Mouse (Mus musculus): ENCODE results near the gene C2cd2. TPM values are rescaled to one million over a fixed set of nuclear protein-coding genes. Genes with fewer than 3 reads are reported as not detected.

The C2cd2 gene
- polyA plus RNA-seq, 1 experiment: 7.9 TPM

DNA sequence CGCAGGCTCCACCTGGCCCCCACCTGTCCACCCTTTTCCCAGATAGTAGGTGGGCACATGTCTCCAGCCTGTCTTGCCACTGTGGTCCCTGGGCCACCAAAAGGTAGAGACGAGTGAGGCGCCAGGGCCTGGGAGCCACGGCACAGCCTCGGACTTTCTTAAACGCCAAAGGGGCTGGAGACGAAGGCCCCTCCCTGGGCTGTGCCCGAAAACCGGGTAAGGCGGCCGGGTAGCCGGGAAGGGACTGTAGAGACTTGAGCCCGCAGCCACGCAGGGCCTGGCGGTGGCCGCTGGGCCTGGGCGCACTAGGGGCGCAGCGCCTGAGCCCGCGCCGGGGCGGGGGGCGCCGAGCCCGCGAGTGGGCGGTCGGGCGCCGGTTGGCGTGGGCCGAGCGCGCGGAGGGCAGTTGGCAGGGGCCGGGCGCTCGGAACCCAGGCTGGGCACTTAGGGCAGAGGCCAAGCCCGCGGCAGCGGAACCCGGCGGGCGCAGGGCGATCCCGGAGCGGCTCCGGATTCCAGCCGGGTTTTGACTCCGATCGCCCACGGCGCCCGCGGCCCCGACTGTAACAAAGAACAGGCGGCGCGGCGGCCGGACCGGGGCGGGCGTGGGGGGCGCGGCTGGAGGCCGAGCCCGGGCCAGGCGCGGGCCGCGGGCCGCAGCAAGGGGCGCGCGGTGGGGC, 111.2 kb downstream of the C2cd2 start:
- Histone ChIP-seq H3K36me3 (ENCODE audit: control insufficient read depth, insufficient read depth, low read length) (no peaks in the 10 kb centered on the region), H3K4me3 (ENCODE audit: low read depth, low read length) (peak overlapping the region; percentile 97), H3K4me1 (ENCODE audit: control insufficient read depth, insufficient read depth, insufficient read length, low read length) (peaks cover 3% of the 10 kb centered on the region; the same call in 1 of the 2 replicates), H3K27ac (ENCODE audit: insufficient read depth, low read depth, low read length) (peak overlapping the region; percentile 94), H3K27me3 (ENCODE audit: control insufficient read depth, insufficient read depth, low read length) (no peaks in the 10 kb centered on the region)
- WGBS: under 1% methylated on average over 77 of the region's 77 CpGs
- TF ChIP-seq CTCF (IDR thresholded peaks at IDR 0.05; ENCODE audit: extremely low read depth, insufficient read length, insufficient replicate concordance, low read depth, low read length): no peak
- no peak; the same call in 1 of the 2 replicates for TF ChIP-seq POLR2A (IDR thresholded peaks at IDR 0.05; ENCODE audit: low read depth, low read length)

DNA sequence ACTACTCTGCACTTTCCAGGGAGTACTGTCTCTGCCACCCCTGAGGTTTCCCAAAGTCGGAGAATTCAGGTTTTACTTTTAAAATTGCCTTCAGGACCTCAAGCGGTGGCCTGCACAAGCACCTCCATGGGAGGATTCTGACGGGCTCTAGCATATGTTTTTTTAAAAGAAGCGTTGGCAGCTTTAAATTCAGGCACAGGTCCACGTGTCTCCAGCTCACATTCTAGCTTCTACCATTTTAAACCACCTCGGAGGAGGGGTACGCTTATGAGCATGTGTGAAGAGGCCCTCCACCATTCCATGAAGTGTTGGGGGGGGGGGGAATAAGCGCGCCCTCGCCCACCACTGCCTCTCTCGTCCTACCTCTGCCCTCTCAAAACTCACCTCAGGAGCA, 111.7 kb downstream of the C2cd2 start:
- TF ChIP-seq POLR2A (IDR thresholded peaks at IDR 0.05; ENCODE audit: low read depth, low read length) (no peak), CTCF (IDR thresholded peaks at IDR 0.05; ENCODE audit: extremely low read depth, insufficient read length, insufficient replicate concordance, low read depth, low read length) (no peak)
- WGBS: under 1% methylated on average over 11 of the region's 11 CpGs
- peak overlapping the region; percentile 97 for H3K4me3 ChIP-seq (ENCODE audit: low read depth, low read length)
- H3K4me1 ChIP-seq (ENCODE audit: control insufficient read depth, insufficient read depth, insufficient read length, low read length): peaks cover 8% of the 10 kb centered on the region; the same call in 1 of the 2 replicates
- H3K36me3 ChIP-seq (ENCODE audit: control insufficient read depth, insufficient read depth, low read length): no peaks in the 10 kb centered on the region
- H3K27me3 ChIP-seq (ENCODE audit: control insufficient read depth, insufficient read depth, low read length): no peaks in the 10 kb centered on the region
- peak overlapping the region; percentile 94 for H3K27ac ChIP-seq (ENCODE audit: insufficient read depth, low read depth, low read length)

DNA sequence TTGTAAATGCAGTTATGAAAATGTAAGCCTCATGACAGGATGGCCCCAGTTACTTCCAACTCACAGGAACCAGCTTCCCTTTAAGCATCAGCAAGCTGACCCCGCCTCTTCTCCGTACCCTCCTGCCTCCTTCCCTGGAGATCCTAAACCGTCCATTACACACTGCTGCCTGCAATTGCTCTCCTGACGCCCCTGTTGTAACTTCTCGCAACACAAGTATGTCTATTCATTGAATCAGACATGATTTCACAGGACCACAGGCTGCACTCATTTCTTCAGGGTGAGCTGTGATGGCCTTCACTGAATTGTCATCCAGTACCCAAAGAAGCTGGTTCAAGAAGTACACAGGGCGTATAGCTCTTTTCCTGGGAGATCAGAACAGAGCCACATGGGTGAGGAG, 113.6 kb downstream of the C2cd2 start:
- no peak overlapping the region for H3K4me3 ChIP-seq (ENCODE audit: low read depth, low read length)
- no peaks in the 10 kb centered on the region for H3K36me3 ChIP-seq (ENCODE audit: control insufficient read depth, insufficient read depth, low read length)
- H3K4me1 ChIP-seq (ENCODE audit: control insufficient read depth, insufficient read depth, insufficient read length, low read length): peaks cover 17% of the 10 kb centered on the region
- 89% methylated on average over 6 of the region's 6 CpGs for WGBS
- no peaks in the 10 kb centered on the region for H3K27me3 ChIP-seq (ENCODE audit: control insufficient read depth, insufficient read depth, low read length)
- TF ChIP-seq CTCF (IDR thresholded peaks at IDR 0.05; ENCODE audit: extremely low read depth, insufficient read length, insufficient replicate concordance, low read depth, low read length) (no peak), POLR2A (IDR thresholded peaks at IDR 0.05; ENCODE audit: low read depth, low read length) (no peak)
- no peak overlapping the region for H3K27ac ChIP-seq (ENCODE audit: insufficient read depth, low read depth, low read length)

DNA sequence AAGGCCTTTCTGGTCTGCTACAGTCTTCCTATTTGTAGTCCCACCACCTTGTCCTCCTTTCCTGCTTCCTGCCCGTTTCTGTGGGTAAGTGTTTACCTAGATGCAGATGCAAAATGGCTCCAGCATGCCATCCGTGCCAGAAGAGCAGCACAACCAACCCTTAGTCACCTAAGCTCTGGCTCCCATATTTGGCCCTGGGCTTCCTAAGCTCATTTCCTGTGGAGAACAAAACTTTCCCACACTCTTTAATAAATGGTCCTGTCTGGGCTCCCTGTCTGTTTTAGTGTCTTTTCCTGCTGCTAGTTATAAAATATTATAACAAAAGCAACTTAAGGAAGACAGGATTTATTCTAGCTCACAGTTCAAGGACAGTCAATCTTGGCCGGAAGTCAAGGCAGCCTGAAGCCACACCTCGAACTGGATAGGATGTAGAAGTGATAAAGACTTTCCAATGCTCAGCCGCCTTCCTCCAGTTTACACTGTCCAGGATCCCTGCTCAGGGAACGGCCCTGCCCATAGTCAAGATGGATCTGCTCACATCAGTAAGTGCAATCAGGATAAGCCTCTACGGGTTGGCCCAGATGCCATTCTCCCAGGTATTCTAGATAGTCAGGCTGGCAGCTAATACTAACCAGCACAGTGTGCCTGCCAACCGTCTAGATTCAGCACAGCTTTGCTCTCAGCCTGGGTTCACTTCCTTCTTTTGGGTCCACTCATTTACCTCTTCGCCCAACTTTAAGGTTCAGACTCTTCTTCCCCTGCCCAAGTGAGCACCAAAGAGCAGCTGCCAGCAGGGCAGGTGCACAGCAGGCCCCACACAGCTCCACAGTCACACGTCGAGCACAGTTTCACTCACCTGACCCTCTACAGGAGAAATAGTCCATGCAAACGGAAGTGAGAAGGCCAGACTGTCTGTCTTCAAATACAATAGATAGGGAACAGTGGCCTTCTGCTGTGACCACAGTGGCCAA, 117.1 kb downstream of the C2cd2 start:
- peaks cover 17% of the 10 kb centered on the region for H3K4me1 ChIP-seq (ENCODE audit: control insufficient read depth, insufficient read depth, insufficient read length, low read length)
- 0 out of 2 replicates have a peak, but pooled peaks cover 1% of the 10 kb centered on the region for H3K36me3 ChIP-seq (ENCODE audit: control insufficient read depth, insufficient read depth, low read length)
- H3K27me3 ChIP-seq (ENCODE audit: control insufficient read depth, insufficient read depth, low read length): no peaks in the 10 kb centered on the region
- no peak for TF ChIP-seq POLR2A (IDR thresholded peaks at IDR 0.05; ENCODE audit: low read depth, low read length)
- no peak for TF ChIP-seq CTCF (IDR thresholded peaks at IDR 0.05; ENCODE audit: extremely low read depth, insufficient read length, insufficient replicate concordance, low read depth, low read length)
- H3K27ac ChIP-seq (ENCODE audit: insufficient read depth, low read depth, low read length): peak overlapping the region; percentile 73
- H3K4me3 ChIP-seq (ENCODE audit: low read depth, low read length): no peak overlapping the region
- 20% methylated on average over 12 of the region's 12 CpGs for WGBS

DNA sequence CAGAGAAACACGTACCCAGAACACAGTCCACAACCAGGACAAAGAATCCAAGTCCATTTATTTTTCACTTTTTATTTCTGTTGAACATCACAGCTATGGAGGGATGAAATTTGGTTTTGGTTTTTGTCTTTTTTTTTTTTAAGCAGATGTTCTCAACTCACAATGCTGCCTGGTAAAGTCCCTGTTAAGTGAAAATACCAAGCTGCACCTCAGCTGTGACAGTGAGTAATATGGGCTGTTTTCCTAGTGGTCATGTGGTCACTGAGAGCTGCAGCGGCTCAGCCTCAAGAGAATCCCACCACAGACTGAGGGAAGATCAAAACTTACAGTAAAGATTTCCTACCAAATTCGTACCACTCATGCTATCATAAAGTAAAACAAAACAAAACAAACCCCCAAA, 130.2 kb downstream of the C2cd2 start:
- Histone ChIP-seq H3K27me3 (ENCODE audit: control insufficient read depth, insufficient read depth, low read length) (no peaks in the 10 kb centered on the region), H3K36me3 (ENCODE audit: control insufficient read depth, insufficient read depth, low read length) (peaks cover 47% of the 10 kb centered on the region), H3K27ac (ENCODE audit: insufficient read depth, low read depth, low read length) (no peak overlapping the region), H3K4me1 (ENCODE audit: control insufficient read depth, insufficient read depth, insufficient read length, low read length) (no peaks in the 10 kb centered on the region; the same call in 1 of the 2 replicates), H3K4me3 (ENCODE audit: low read depth, low read length) (no peak overlapping the region)
- 88% methylated on average over 3 of the region's 3 CpGs for WGBS
- TF ChIP-seq CTCF (IDR thresholded peaks at IDR 0.05; ENCODE audit: extremely low read depth, insufficient read length, insufficient replicate concordance, low read depth, low read length): no peak
- no peak for TF ChIP-seq POLR2A (IDR thresholded peaks at IDR 0.05; ENCODE audit: low read depth, low read length)

DNA sequence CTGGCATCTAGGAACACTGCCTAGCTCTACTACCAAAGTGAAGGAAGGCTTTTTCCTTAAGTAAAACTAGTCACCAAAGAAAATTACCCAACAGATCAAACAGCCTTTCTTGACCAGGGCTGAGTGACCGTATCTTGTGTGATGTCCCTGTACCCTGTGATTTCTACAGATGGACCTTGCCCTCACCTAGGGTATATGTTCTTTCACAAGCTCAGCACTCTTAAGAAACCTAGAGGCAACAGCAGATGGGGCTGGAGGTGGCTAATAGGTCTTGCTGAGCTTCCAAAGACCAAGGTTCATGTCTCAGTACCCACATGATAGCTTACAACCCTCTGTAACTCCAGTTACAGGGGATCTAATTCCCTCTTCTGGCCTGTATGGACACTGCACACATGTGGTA, 134.2 kb downstream of the C2cd2 start:
- Histone ChIP-seq H3K4me3 (ENCODE audit: low read depth, low read length) (no peak overlapping the region), H3K4me1 (ENCODE audit: control insufficient read depth, insufficient read depth, insufficient read length, low read length) (no peaks in the 10 kb centered on the region; the same call in 1 of the 2 replicates), H3K27me3 (ENCODE audit: control insufficient read depth, insufficient read depth, low read length) (no peaks in the 10 kb centered on the region), H3K36me3 (ENCODE audit: control insufficient read depth, insufficient read depth, low read length) (peaks cover 29% of the 10 kb centered on the region), H3K27ac (ENCODE audit: insufficient read depth, low read depth, low read length) (0 out of 2 replicates have a peak overlapping the region, but pooled peaks have one; percentile 9)
- WGBS: 61% methylated on average over 1 of the region's 1 CpGs
- TF ChIP-seq CTCF (IDR thresholded peaks at IDR 0.05; ENCODE audit: extremely low read depth, insufficient read length, insufficient replicate concordance, low read depth, low read length): no peak
- TF ChIP-seq POLR2A (IDR thresholded peaks at IDR 0.05; ENCODE audit: low read depth, low read length): no peak
